Mouse (Mus musculus): ENCODE measurements around the gene Polr3b.

Gene Polr3b

DNA sequence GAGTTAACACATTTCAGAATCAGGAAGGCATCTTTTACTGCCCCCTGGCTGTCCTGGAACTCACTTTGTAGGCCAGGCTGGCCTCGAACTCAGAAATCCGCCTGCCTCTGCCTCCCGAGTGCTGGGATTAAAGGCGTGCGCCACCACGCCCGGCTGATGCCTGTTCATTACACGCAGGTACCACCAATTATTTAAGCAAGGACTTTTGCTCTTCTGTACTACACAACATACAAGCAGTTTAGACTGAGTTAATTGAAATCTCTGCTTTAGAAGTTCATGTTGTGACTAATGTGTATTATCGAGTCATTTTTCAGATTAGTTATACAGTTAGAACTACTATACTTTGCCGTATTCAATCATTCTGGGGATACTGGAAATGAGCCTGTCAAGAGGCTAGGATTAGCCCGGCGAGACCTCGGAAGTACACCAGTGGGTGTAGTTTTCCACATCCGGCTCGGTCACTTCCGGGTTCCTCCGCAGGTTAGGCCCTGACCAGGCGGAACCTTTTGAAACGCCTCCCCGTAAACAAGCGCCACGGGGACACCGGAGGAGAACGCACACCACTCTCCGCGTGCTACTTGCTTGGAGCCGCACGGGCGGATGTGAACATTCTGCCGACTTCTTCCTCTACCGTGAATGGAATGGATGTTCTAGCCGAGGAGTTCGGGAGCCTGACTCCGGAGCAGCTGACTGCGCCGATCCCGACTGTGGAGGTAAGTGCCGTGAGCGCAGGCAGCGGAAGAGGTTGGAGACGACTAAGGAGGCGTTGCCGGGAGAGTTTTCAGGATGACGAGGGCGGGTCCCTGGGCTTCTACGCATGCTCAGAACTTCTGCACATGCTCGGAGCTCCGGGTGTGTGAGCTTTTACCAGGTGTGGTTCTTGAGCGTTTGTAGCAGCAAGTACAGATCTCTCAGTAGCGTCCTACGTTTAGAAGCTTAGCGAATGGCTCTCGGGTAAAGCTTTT is at the start of gene Polr3b:
TSS of gene Polr3b (plus strand) at position 467 of the 965 bp plus-strand sequence.
- DNase-seq = peak; percentile 97

DNA sequence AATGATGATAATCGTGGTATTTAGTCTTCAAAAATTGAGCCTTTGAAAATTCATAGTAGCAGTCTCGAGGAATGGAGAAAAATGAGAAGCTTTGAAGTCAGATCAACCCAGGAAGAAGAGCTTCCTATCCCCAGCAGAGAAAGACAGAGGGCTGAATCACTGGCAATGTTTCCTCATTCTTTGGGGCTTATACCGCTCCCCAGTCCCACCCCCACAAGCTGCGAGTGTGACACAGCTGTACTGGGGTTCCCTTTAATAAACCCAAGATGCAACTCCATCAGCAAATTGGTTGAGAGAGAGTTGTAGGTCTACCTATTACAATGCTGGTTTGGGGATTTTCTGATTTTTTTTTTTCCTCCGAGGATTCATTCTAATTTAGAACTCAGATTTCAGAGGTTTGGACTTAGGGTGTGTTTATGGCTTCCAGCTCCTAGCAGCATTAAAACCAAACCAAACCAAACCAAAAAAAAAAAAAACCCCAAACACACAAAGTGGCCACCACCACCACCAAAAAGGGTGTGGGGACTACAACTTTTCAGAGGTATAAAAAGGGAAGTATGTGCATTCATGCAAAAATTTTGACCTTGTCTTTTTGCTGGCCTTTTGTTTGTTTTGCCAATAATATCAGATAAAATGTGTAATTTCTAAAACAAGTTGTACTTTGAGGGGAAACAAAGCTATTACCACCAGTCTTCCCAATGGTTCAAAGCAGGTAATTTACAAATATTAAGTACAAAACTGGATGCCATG is 48.2 kb upstream of the Polr3b start:
- no peak for DNase-seq

DNA sequence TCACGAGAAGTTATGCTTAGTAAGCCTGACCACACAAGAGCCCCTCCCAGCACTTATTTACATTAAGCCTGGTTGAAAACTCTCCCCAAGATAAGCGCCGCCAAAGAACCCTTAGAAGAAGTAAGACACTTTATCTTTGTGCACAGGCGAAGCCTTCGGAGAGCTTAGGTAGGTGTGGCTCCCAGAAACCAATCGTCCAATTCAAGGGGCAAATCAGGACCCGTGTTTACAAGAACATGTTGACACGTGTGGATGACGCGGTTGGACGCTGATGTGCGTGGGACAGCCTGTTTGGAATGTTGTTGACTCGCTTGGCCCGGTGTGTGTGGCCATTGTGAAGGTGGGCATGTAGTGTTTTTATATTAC is 46.1 kb upstream of the Polr3b start:
- no peak for DNase-seq

DNA sequence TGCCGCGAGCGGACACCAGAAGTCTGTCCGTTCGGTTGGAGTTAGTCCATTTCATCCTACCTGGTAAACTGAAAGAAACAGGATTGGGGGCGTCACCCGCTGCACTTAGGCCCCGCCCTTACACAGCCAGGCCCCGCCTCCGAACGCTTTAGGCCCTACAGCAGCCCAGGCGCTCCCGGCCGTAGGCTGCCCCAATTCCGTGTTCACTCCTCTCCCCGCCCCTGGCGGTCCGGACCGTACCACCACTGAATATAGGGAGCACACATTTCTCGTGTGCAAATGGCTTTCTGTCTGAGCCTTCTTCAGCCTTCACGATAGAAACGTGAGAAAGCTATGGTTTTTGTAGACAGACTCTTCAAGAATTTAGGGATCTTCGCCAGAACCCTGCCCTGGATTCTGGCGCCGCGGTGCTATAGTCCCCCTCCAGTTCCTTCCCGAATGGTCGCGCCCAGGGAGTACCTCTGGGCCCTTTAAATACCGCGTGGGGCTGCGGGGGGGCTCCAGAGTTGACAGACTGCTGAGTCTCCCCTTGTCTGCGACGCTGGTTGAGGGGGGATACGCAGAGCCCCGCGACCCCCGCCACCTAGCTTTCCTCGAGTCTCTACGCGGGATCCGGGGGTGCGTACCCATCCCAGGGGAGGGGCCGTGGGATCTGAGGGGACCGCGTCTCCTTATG is 45.6 kb upstream of the Polr3b start, which contains the start of gene Tcp11l2:
TSS of gene Tcp11l2 (plus strand) at position 232 of the 676 bp plus-strand sequence.
- DNase-seq = peak; percentile 97

DNA sequence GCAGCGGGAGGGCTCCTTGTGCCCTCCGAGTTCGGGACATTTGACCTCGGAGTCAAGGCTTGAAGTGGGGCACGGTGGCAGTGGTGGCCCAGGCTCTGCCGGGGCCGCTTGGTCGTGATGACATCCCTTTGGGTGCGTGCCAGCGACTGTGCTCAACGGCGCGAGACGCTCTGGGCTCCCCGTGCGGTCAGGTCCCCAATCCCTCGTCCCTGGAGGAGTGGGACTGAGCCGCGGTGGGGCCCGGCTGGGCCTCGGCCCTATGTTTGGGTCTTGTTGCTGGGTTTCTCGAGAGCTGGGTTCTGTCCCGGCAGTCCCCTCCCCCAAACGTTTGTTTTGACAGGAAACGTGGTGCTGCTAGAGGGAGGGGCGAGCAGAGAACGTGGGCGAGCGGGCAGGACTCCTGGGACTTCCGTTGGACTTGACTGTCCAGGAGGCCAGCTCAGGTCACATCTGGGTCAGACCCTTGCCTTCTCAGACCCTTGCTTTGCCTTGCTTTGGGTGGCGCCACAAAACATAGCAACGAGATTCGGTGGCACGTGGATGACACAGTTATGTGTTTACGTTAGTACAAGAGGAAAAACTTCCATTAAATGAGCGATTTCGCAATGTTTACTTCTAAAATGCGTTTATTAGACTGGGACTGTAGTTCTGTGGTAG is 44.9 kb upstream of the Polr3b start:
- DNase-seq = peak; percentile 90 to 93

DNA sequence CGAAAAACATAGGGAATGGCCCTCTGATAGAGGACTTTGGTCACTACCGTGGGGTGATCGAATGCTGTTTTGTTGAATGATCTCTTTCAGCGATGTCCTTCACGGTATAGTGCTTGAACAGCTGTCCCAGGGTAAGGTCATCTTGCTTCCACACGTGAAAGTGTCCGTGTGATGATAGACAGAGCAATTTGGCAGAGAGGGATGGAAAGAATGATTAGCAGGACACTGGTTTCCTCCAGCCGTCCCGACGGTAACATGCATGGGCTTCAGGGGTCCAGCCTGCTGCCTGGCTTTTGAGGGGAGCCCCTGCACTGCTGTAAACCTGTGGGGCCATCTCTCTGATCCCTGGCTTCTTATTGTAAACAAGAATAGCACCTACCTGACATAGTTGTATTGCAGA is 43.4 kb upstream of the Polr3b start:
- no peak for DNase-seq

DNA sequence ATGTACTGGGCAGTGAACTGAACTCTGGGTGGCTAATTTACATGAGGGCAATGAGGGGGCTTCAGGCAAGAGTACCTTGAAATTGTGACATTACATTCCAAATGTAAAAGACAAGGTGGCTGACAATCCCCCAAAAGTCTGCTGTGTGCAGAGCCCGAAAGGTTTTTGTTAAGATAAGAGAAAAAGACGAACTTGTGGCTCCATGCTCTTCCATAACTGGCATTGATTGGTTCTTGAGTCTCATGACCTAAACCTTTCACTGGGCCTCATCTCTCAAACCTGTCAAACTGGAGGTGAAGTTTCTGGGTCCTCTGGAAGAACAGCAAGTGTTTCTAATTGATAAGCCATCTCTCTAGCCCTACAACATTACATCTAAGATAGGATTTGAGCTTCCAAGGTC is 42.6 kb upstream of the Polr3b start:
- no peak for DNase-seq

DNA sequence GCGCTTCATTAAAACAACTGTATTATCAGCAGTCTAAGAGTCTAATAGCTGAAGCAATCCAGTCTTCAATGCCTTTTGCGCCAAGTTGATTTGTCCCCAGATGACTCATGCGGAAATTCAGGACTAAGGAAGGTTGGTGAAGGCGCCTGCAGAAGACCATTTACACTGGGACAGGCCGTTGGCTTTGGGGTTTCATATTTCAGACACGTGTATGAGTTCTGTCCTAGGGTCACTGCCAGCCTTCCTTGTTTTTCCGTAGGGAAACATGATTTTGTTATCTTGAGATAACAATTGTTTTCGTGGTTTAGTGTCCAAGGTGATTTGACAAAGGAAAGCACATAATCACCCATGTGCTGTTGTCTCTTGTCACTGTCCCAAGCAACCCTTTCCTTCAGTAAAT is 40.9 kb upstream of the Polr3b start:
- DNase-seq = no peak

DNA sequence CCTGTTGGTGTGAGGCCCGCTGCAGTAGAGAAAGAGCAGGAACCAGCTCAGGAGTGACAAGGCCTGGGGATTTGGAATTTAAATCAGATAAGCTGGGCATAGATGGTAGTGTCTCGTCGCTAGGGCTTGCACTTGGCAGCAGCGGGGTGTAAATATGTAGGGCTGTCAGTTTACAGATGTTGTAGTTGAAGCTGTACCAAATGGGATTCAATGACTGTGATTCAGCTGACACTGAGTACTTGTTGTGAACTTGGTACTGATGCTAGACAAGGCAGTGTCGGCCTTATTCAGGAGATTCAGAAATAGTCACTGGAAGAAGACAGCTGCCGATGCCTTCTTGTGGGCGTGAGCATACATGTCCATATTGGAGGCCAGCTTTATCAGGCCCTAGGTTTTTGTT is 39.9 kb upstream of the Polr3b start:
- no peak for DNase-seq

DNA sequence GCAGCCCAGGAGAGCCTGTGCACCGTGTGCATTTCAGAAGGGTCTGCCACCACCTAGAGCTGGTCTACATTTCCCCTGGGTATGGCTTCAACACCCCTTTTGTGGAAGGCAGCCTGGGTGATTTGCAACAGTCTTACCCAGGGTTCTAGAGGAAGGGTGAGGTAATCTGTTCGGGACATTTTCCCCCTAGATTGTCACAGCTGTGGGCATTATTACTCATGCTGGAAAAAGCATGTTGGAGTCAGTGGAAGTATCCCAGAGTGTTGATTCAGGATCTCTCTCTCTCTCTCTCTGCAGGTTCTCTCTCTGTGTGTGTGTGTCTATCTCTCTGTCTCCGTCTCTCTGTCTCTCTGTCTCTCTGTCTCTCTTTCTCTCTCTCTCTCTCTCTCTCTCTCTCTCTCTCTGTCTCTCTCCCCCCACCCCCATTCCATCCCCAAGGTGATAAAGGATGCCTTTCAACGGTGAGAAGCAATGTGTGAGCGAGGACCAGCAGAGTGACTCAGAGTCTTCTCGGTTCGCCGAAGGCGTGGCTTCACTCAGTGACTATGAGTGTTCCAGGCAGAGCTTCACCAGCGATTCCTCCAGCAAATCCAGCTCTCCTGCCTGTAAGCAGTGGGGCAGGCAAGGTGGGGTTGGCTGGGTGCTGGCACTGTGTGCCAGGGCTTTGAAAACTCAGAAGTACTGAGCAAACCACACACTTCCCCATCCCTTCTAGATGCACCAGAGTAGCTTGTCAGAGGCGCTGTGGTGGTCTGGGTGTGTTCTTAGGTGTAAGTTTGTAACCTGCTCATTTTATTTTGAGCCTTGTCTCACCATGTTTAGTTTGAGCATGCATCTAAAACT is 37.4 kb upstream of the Polr3b start:
- no peak for DNase-seq

DNA sequence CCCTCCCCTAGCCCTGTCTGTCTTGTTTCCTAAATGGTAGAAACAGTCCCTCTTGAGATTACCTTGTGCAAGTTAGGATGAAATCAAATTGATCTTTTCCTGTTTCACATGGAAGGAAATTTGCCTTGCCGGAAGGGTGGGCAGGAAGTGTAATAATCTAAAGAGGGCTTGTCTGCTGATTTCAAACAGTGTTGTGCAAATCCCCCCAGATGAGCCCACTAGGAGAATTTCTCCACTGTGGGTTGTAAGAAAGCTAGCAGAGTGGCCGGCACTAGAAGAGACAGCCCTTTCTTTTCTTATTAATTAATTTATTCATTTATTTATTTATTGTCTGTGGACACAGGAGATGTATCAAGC is 36.8 kb upstream of the Polr3b start:
- DNase-seq = no peak

DNA sequence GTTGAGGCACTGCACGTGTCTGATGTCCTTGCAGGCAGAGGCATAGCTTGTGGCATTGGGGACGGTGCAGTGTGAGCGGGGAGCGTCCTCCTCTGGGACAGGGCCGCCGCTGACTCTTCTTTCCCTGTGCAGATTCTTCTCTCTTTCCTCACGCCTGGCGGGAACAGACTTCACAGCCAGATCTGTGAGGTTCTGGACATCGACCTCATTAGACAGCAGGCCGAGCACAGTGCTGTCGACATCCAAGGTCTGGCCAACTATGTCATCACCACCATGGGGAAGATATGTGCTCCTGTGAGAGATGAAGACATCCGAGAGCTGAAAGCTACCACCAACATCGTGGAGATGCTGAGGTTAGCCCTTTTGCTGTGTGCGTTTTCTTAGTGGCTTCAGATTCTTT is 31.1 kb upstream of the Polr3b start:
- no peak for DNase-seq

DNA sequence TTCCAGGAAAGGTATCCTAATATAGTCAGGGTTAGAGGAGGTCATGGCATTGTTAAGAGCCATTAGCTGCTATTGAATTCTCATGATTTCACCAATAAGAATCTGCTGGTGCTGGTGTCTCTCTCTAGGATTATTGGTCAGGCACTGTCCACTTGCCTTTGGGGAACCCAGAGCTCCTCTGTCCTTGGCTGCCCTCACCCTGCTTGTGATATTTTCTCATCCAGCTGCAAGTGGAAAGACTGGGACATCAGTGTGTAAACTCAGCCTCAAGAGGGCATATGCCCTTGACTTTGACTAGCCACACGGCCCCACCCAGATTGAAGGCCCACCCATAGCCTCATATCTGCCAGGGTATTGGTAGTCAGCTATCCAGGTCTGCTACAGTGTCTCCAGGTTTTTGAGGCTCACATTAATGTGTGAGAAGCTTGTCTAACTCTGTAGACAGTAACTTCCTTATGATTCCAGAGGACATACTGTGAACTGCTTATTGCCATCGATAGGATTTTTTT is 30.4 kb upstream of the Polr3b start:
- no peak for DNase-seq

DNA sequence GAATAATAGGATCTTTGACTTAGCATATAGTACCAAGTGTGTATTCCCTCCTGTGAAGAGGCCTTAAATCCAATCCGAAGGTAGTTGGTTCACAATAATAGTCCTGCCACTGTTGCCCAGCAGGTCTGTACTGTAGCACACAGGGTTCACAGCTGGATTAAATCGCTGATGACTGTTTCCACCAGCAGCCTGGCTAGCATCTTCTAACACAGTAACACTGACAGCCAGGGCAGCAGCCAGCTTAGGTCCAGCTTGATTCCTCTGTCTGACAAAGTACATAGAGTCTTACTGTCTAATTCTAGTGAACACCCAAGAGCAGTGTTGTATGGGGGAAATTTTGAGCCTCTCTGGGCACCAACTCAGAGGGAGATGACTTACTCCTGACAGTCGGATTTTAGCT is 29.3 kb upstream of the Polr3b start:
- no peak for DNase-seq

DNA sequence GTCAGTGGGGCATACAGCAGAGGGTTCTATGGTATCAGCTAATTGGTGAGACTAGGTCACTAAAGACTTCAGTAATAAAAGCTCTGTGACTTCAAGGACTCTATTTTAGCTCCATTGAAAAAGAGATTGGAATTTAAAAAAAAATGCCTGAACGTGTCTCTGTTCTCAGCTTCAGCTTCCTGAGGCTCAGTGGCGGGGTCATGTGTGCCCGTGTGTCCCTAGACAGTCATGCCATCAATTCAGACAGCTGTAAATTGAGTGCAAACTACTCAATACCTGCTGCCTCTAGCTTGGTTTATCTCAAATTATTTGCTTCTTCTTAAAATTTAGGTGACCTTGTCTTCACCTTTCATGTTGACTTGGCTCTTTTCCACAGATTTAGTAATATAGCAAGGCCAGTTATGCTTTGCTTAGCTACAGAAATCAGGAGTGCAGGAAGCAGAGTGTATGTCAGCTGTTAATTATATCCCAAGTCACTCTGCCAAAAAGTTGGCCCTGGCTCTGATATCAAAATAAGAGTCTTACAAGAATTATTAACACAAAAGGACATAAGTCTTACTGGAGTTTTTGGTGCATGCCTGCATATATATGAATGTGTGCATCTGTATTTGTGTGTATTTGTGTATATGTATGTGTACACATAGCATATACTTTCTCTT is 24.8 kb upstream of the Polr3b start:
- DNase-seq = peak in 1 of 2 experiments; percentile 43

DNA sequence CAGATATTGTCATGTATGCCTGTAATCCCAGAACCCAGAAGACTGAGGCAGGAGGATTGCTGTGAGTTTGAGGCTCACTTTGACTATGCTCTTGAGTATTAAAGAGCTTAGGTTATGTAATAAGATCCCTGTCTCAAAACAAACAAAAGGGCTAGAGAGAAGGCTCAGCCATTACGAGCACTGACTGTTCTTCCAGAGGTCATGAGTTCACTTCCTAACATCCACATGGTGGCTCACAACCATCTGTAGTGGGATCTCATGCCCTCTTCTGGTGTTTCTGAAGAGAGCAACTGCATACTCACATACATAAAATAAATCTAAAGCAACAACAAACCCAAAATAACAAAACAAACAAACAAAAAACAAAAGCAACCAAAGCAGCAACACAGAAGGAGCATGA is 23.9 kb upstream of the Polr3b start:
- no peak for DNase-seq

DNA sequence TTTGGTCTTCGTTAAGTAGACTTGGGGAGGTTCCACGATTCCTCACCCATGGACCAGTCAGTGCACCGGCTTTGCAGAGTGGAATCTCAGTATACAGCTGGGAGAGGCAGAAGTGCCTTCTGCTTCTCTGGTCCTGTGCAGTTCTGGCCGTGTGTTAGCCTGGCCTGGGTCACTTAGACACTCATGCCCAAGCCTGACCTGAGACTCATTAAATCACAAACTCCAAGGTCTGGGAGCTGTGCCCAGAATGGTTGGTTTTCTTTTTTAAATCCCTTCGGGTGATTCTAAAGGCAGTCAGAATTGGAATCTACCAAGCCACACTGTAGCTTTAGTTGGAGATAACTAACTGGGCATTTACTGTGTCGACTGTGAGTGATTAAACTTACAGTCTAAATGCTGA is 22.0 kb upstream of the Polr3b start:
- DNase-seq = peak; percentile 45 to 49

DNA sequence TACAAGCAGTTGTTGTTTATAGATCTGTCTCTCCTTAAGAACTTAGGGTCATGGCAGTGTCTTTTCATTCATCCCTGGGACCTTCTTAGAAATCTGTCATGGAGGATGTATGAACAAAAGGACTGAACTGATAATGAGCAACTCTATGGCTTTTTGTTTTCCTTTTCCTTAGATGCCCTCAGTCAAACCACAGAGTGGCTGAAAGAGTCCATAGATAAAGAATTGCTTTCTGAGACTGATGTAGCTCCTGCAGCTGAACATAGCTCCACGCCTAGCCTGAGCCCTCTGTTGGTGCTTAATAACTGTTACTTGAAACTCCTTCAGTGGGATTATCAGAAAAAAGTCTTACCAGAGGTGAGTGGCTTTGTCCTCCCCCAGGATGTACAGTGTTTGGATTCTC is 17.8 kb upstream of the Polr3b start:
- DNase-seq = no peak

DNA sequence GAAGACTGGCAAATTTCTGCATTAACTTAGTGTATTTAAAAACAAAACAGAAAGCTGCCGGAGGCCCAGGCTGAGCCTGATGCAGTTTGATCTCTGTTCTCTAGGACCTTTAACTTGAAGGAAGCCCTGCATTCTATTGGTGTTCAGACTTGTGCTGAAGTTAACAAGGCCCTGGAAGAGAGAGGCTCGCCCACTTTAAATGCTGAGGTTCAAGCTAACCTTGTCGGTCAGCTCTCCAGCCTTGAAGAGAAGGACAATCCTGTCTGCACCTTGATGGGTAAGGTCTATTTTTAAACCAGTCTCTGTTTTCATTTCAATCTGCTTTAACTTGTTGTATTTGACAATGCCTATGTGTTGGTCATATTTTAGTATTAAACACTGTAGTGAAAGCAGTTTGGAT is 13.7 kb upstream of the Polr3b start:
- DNase-seq = no peak

DNA sequence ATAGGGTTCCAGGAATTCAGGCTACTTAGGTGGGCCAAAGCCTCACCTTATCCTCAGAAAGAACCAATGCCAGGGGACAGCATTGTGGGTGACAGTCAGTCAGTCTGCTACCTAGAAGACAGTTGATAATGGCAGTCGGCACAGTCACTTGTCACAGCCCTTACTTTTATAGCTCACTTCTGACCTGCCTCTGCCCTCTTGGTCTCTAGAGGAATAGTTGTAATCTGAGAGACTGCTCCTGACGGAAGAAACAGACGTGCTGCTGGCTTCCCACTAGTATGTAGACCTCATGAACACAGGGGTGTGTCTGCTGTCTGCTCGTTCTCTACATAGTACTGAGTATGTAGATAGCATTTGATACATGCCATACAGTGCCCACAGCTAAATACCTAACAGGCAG is 11.8 kb upstream of the Polr3b start:
- DNase-seq = no peak

DNA sequence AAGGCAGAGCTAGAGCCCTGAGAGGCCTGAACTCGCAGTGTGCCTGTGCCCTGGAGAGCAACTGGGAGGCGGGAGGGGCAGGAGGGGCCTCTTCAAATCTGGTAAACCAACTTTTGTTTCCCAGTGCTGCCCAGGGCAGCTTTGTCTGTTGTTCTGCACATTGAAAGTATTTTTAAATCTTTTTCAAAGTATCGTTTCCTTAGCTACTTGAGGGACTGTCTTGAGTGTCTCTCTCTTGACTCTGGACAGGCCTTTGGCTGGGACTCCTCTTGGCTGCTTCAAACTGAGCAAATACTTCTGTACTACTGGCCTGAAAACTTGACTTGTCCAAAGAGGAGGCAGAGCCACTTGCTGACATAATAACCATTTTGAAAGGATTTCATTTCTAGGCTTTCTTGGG is 11.3 kb upstream of the Polr3b start:
- no peak for DNase-seq

Data from kidney, postnatal 25 days (tissue).